Mouse (Mus musculus): ENCODE measurements around the gene Ccdc93.

The Ccdc93 gene

DNA sequence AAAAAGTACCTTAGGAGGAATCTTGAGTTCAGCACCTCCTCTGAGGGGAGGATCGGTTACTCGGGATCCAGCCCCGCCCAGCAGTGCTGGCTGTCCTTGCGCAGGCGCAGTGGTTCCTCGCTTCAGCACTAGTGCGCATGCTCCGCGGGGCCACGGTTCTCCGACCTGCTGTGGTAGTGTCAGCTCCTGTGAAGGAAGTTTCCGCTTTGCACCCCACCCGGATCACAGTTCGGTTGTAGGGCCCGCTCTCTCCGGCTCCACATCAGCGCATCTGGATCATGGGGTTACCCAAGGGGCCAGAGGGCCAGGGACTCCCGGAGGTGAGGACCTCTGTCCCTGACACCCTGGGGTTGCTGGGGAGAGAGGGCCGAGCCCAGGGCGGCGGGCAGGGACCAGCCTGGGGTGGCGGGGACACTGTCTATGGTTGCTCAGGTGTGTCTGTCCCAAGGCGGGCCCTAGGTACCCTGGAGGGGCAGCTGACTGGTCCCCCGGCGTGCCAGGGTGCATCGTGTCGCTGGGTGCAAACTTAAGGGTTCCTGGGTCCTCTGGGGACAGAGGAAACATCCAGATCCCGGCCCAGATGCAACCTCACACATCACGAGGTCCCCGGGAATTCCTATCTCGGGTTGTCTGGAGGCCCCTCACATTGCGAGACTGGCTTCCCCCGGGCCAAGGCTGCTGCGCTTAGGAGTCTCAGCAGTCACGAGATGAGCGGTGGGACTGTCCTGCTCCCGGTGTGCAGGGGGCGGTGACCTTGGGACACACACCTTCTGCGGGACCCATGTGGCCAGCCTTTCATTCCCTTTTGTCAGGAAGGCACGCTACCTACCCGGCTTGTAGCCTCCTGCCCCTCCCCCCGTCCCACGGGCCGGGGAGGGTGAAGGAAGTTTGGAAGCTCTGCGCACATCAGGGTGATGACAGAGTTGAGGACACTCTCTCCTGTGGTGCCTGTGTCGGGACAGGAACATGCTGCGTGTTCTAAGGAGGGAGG, at the start of gene Ccdc93:
Gene Ccdc93 (plus strand): TSS at position 112 of the 991 bp plus-strand sequence.
- DNase-seq (ENCODE audit: low spot score in 2 of 2), result peak; percentile 99

DNA sequence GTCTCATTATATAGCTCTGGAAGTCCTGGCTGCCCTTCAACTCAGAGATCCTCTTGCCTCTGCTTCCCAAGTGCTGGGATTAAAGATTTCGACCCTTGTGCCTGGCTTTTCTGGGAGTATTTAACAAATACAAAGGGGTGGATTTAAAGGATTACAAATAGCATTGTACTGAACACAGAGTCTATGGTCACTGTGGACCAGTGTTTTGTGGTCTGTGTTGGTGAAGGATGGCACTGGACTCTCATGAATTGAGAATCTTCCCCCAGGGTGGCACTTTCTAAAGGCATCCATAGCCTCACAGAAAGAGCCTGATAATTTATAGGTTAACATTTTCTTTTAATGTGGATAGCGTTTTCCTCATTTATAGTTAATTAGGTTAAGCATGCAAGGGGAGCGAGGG, 49.3 kb upstream of the Ccdc93 start:
- DNase-seq (ENCODE audit: low spot score in 2 of 2), result no peak

DNA sequence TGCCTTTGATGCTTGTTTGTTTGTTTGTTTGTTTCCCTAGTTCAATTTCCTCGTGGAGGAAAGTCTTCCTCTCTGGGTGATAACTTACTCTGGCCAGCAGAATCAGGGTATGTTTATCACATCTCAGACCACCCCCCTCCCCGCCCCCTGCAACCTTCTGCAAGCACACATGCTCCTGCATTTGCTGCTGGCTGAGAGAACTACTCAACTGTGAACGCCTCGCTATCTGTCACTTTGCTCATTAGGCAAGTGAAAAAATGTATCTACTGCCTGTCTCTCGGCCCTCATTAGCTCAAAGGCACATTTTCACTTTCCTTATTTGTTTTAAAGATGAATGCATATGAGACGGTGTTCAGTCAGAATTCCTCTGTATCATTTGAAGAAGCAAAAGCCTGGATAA, 42.5 kb upstream of the Ccdc93 start:
- no peak for DNase-seq (ENCODE audit: low spot score in 2 of 2)

DNA sequence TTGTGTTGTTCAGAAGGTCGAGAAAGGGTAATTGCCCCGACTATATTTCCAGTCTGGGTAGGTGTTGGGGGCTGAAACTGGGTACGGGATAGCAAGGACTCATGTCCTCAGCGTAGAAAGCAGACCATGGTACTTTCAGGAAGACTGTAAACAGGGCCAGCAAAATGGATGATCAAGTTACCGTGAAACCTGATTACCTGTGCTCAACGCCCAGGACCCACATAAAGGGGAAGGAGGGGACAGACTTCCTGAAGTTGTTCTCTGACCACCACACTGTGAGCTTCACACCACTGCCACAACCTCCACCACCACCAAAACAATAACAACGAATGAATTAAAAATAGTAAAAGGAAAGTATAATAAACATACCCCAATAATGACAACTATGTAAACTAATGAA, 42.1 kb upstream of the Ccdc93 start:
- DNase-seq (ENCODE audit: low spot score in 2 of 2), result no peak

DNA sequence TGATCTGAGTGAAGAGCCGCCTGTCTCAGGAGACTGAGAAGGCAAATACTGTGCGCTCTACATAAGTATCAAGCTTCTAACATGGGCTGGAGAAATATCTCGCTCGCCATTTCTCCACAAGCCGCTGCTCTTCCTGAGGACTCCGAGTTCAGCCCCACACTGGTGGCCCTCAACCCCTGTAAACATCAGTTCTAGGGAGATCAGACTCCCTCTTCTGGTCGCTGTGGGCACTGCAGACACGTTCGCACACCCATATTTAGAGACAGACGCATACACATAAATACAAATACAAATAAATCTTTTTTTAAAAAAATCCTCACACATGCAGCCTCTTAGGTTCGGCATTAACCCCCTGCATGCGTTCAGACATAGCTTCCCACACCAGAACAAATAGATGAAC, 41.3 kb upstream of the Ccdc93 start:
- DNase-seq (ENCODE audit: low spot score in 2 of 2), result no peak

DNA sequence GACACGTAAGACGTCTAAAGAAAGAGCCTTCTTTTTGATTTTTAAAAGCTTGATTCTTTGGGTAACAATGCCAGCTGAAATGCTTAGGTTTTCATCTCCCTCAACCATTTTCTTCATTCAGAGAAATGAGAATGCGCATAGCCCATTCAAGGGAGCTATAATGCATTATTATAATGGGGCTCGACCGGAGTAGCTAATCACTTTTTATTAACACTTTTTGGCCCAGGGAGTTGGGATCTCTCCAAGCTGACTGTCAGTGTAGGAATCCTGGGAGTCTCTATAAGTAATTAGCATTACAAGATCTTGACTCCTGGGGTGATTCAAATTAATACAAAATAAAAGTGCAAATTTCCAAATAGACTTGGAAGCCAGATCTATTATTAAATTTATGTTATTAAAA, 40.8 kb upstream of the Ccdc93 start:
- DNase-seq (ENCODE audit: low spot score in 2 of 2), result no peak

DNA sequence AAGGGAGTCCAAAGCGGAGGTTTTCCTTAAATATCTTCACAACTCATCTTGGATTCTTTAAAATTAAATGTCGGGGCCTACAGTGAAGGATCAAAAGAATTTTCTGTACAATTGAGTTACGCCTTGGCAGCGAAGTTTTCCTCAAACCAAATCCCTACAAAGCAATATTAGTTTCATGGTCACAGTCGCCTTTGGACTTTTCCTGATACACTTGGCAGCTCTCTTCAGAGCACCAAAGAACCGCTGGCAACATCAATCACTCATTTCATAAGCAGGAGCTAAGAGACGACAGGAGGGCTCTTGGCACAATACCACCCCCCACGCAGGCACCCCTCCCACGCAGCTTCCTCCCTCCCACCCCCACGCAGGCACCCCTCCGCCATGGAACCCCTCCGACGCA, 40.4 kb upstream of the Ccdc93 start:
- no peak for DNase-seq (ENCODE audit: low spot score in 2 of 2)

DNA sequence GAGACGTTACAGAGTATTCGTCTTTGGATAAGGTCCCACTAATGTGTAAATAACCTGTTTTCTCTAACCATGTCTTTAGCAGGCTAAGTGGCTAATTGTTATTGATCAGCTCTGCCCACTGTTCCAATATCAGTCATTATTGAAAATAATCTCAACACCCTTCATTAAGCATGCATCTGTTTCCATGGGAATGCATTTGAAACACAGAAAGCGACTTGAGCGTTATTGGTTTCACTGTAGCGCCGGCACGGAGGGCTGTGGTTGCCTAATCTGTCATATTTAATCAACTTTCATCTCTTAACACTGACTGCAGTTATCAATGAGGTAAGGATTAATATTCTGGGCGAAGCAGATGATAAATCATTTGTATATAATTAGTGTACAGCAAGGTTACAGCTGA, 40.0 kb upstream of the Ccdc93 start:
- no peak for DNase-seq (ENCODE audit: low spot score in 2 of 2)

DNA sequence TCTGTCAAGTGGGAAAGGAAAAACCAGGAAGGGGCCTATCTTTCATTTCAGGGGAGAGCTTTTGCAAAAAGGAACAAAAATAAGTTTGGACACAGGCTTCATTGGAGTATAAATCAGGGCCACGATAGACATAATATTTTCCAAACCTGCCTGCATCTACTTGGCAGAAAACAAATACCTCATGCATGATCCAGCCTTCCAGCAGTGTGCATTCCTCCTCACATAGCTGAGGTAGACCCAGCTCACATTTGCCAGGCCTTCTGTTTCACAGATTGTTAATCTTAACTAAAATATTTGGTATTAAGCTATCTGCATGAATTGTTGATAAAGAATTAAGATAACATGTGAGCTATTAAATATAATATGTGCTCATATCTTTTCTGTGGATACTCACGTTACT, 37.7 kb upstream of the Ccdc93 start:
- no peak for DNase-seq (ENCODE audit: low spot score in 2 of 2)

DNA sequence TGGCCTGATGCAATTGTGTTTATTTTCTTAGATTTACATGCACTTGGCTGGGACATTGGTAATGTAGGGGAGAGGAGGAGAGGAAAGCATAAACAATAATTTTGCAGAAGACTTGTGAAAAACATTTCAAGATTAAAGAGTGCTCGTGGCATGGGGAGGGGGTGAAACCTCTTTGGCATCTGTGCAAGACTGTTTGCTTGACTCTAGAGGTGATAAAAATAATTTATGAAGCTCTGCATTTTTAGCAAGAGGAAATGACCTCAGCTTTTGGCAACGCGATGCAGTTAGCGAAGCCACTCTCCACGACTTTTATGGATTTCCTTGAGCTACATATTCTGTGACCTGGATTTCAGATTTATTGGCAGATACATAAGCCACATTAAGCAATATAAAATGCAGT, 36.1 kb upstream of the Ccdc93 start:
- DNase-seq (ENCODE audit: low spot score in 2 of 2), result no peak

DNA sequence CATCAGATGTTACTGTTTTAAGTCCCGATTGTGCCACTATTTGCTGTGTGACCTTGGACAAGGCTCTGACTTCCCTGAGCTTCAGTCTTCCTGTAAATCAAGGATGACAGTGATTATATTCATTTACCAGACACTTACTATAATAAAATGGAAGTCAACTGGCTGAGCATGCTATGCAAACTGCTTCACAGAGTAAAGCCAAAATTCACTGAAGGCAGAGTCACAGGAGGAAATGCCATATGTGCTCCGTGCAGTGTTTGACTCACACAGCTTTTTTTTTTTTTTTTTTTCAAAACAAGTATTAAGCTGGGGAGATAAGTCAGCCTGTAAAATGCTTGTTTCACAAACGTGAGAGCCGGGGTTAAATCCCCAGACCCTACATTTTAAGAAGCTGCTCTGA, 34.3 kb upstream of the Ccdc93 start:
- no peak for DNase-seq (ENCODE audit: low spot score in 2 of 2)

DNA sequence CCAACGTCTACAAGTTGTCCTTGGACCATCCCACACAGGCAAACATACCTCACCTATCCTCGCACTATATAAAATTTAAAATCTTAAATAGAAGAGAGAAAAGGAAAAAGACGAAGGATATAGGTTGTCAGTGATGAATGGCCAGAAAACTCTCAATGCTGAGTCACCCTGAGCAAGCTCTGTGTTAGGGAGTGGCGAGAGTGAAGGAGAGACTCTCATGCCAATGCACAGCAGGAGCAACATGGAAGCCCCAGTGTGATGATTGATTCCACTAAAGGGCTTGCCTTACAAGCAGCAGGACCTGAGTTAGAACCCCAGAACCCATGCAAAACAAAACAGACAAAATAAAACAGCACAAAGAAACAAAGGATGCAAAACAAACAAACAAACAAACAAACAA, 32.6 kb upstream of the Ccdc93 start:
- DNase-seq (ENCODE audit: low spot score in 2 of 2), result no peak

DNA sequence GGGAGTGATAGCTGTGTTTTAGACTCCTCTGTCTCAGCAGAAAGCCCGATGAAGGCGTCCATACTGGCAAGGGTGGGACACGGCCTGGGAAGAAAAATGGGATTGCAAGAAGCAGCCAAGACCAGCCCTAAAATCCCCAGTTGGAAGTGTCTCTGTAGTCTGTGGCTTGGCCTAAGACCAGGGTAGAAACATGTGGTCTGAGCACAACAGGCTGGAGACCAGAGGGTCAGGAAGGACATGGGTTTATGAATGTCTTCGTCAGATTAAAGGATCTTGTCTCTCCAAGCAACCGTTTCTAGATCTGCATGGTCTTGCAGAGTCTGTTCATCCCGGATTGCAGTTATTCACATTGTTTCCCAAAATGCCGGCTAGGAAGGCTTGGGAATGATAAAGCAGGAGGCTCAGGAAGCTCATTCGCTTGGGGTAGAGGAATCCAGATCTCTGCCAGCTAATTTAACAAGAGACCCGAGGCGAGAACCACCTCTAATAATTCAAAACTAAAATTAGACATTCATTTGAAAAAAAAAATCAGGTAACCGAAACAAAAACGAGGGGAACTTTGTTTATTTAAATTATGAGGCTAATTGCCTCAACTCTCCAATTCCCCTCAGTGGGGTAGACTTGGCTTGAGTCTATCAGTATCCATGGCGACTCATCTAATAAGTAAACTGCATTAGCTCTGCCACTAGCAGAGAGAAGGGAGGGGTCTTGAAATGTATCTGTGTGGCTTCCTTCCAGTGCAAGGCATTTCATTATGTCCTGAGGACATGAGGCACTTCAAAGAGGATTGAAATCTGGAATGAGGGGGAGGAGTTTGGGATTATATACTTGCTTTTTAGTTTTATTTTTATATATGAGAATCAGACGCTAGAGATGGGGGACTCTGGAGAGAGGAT, 31.6 kb upstream of the Ccdc93 start:
- DNase-seq (ENCODE audit: low spot score in 2 of 2), result no peak

DNA sequence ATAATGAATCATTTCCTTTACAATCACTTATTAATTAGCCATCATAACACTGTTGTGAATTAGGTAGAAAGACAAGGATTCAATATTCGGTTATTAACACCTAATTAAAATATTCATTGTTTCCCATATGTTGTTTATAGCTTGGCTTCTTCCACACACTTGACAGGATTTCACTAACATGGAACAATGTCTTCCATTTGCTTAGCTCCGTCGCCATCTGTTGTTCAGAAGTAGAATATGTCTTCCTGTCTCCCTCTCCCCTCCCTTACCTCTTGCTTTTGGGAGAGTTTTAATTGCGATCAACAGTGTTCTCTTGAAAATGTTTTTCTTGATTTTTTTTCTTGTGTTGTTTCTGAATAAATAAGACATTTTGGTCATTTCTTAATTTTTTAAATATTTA, 30.6 kb upstream of the Ccdc93 start:
- DNase-seq (ENCODE audit: low spot score in 2 of 2), result no peak

DNA sequence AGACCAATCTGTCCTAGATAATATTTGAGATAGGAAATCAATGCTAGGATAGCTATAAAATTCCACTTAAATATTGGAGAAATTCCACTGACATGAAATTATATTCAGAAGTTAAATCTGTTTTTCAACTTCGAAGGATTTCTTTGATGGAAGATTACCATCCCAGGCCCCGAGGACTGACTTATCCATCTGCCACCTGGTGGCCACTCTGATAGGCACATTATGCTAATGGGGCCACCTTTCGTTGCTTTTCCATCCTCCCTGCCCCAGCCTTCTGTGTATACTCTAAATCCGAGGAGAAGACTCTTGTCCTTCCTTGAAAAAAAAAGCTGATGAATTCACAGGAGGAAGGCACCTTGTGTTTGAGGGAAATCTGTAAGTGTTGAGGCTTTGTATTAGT, 11.8 kb upstream of the Ccdc93 start:
- no peak for DNase-seq (ENCODE audit: low spot score in 2 of 2)

DNA sequence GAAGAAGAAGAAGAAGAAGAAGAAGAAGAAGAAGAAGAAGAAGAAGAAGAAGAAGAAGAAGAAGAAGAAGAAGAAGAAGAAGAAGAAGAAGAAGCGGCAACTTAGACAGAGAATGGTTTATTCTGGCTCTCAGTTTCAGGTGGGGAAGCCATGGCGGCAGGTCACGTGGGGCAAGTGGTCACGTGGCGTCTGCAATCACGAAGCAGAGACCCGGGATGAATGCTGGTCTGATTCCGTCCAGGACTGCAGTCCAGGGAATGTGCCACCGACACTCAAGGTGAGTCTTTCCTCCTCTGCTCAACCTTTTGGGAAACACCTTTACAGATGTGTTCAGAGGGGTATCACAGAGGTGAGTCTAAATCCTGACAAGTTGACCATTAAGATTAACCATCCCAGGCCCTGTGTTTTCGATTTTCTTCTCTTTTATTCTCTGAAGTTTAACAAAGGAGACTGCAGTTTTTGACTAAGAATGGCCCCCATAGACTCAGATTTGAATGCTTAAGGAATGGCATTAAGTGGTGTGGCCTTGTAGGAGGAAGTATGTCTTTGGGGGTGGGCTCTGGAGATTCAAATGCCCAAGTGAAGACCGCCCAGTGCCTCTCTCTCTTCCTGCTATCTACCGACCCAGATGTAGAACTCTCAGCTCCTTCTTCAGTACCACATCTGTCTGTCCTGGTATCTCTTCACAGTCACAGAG, 11.1 kb upstream of the Ccdc93 start:
- no peak for DNase-seq (ENCODE audit: low spot score in 2 of 2)

DNA sequence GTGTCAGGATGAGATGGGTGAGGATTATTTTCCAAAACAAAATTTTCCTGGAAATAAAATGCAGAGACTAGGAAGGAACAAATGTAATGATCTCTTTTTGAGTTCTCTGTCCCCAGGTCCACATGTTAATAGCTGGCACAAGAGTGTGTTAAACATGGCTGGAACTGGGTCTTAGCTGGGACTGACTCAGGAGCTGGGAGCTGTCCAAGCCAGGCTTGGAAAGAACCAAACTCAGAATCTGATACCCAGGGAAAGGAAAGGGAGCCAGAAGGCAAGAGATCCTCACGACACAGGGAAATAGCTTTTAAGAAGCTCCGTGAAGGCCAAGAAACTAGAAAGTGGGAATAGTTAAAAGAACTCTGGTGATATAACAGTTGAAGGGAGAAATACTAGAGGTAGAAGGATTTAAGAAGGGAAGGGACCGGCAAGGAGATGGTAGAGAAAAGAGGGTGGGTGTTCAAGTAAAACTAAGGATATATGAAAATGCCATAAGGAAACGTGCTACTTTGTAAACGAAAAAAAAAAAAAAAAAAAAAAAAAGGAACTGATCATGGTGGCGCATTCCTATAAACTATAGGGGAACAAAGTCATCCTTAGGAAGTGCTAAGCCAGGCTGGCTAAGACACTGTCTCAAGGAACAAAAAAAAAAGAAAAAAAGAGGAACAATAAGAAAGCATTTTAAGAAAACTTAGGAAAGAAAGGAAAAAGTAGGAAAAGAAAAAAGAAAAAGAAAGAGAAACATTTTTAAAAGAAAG, 489 bp upstream of the Ccdc93 start:
- DNase-seq (ENCODE audit: low spot score in 2 of 2), result no peak

DNA sequence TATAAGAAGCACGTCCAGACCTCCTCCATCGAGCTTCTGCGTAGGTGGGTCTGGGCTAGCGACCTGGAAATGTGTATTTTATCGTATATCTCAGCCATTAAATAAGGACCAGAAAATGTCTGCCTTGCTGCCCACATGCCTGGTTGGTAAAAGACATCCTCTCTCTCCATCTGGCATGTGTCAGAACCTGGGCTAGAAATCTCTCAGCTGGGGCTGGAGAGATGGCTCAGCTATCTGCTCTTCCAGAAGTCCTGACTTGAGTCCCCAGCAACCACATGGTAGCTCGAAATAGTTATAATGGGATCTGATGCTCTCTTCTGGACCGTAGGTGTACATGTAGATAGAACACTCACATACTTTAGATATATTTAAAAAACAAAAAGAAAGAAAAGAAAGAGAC, 5.1 kb downstream of the Ccdc93 start:
- DNase-seq (ENCODE audit: low spot score in 2 of 2), result no peak

DNA sequence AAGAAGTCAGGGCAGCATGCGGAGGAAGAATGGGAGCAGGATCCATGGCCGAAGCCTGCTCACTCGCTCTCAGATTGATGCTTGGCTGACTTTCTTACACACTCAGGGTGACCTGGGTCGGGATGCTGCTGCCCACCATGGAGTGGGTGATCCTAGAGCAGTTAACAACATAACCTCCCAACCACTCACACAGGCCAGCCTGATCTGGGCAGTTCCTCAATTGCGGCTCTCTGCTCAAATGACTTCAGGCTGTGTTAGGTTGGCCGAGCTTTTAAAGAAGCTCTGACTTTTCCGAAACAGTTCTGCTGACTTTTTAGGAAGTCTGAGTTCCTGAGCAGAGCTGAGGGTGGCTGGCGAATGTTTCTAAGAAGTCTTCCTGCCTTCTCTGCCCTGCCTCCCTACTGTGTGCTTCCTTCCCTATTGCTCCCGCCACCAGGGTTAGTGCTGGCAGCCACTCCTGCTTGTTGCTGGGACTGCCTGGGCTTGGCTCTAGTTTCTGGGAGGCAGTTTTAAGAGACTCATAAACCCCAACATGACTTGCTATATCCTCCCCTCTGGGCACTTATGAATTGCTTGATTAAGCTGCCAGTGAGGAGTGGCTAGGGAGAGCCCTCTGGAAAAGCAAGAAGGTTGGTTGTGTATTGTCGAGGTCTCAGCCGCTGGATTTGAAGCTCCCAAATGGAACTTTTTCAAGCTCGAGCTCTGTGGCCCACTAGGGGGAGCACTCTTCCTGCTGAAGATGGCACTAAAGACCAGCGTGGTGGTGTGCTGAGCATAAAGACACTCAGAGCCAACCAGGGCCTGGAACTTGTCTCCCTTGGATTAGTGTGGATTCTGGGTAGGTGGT, 9.9 kb downstream of the Ccdc93 start:
- peak; percentile 38 to 41 for DNase-seq (ENCODE audit: low spot score in 2 of 2)

DNA sequence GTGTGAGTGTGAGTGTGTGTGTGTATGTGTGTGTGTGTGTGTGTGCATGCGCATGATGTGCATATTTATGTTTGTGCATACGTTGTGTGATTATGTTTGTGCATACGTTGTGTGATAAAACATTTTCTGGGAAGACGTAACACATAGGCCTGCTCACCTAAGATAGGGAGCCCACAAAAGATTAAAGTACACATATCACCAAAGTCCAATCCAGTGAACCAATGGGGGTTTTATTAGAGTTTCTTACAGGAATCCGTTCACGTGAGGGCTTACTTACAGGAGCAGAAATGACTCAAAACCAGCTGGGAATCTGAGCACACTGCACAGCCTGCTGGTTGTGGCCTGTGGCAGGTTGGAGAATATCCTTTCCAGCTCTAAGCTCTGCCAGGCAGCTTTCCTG, 13.3 kb downstream of the Ccdc93 start:
- no peak for DNase-seq (ENCODE audit: low spot score in 2 of 2)

Data from urinary bladder, adult 18-20 months (tissue).